In the genomic region with DNA sequence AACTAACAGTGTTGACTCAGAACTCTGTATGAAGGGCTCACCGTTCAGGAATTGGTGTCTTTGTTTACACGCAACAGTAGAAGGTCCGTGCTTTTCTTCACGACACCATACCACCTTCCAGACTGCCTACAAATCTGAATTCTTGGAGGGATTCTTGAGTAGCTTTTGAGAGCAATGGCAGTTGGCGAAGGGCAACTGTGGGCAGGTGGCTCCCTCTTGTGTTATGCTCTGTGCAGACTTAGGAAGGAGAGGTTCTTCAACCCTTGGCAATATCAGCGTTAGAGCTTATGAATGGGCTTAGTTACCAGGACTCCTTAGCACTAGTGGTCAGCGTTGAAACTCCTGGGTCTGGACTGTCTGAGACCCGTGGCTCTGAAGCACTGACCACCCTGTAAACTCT, we compare ENCODE assay signal across 12 mouse cellular contexts. TPM values are rescaled to one million over a fixed set of nuclear protein-coding genes. Genes with fewer than 3 reads are reported as not detected.
A peak's percentile ranks its signal among the peaks of the same experiment; 100 is the strongest.
DNase-seq lines count a peak whose midpoint lies in the region; ATAC-seq lines count a peak whose summit lies in the region.
"Had no signal": no experiment of that assay in that cellular context is flagged by ENCODE, and none has a peak within 500 bp of the region (broad histone marks: within the 10 kb centered on the region; RNA-seq: fewer than 3 reads in every experiment).

No protein-coding gene starts in this region.

- no peak for ATAC-seq in liver, embryonic 16.5 days (ENCODE audit: low read depth)

- peak overlapping the region; percentile 44; the same call in 1 of the 2 replicates for H3K27ac ChIP-seq in liver, embryonic 16.5 days (ENCODE audit: low read length)
- H3K27ac ChIP-seq in limb, embryonic 10.5 days: no peak overlapping the region
- H3K27ac ChIP-seq: heart, embryonic 13.5 days; neural tube, embryonic 12.5 days had no signal

- H3K9me3 ChIP-seq in liver, embryonic 16.5 days (replicated peaks; ENCODE audit: control insufficient read depth, low read length): no peaks in the 10 kb centered on the region
- no peaks in the 10 kb centered on the region for H3K9me3 ChIP-seq in limb, embryonic 10.5 days (replicated peaks)
- H3K9me3 ChIP-seq: heart, embryonic 13.5 days; neural tube, embryonic 12.5 days had no signal

- 68% methylated on average over 8 of the region's 8 CpGs for WGBS in liver, embryonic 16.5 days (ENCODE audit: insufficient replicate concordance)
- WGBS in limb, embryonic 10.5 days: 92% methylated on average over 8 of the region's 8 CpGs

- peak; percentile 18 for DNase-seq in kidney, adult 18-20 months
- DNase-seq in kidney, adult 11 months: no peak
- DNase-seq in A20 (ENCODE audit: low read depth, low spot score) (peak; percentile 45), MN1 (ENCODE audit: low spot score) (peak; percentile 60)
- no peak for DNase-seq in limb, embryonic 10.5 days (ENCODE audit: low spot score)
- no peak for DNase-seq in retina, postnatal 1 day
- DNase-seq in neural tube, embryonic 10.5 days (ENCODE audit: extremely low spot score, low spot score): no peak
- DNase-seq: cerebellum, adult 11 months had no signal

- no peak overlapping the region for H3K4me3 ChIP-seq in liver, embryonic 16.5 days (ENCODE audit: low read depth, low read length)
- H3K4me3 ChIP-seq in limb, embryonic 10.5 days: no peak overlapping the region
- H3K4me3 ChIP-seq: erythroblast, embryonic 14.5 days; heart, embryonic 13.5 days; neural tube, embryonic 12.5 days had no signal

- peaks cover 41% of the 10 kb centered on the region for H3K4me1 ChIP-seq in liver, embryonic 16.5 days (ENCODE audit: control insufficient read depth, low read depth, low read length)
- no peaks in the 10 kb centered on the region for H3K4me1 ChIP-seq in limb, embryonic 10.5 days
- H3K4me1 ChIP-seq: neural tube, embryonic 12.5 days had no signal

- peaks cover 13% of the 10 kb centered on the region for H3K36me3 ChIP-seq in liver, embryonic 16.5 days (ENCODE audit: control insufficient read depth, insufficient read depth)
- peaks cover 44% of the 10 kb centered on the region for H3K36me3 ChIP-seq in limb, embryonic 10.5 days

- peak overlapping the region; percentile 7; the same call in 1 of the 2 replicates for H3K9ac ChIP-seq in liver, embryonic 16.5 days (ENCODE audit: low read depth, low read length)
- H3K9ac ChIP-seq: heart, embryonic 13.5 days; neural tube, embryonic 12.5 days had no signal

- no peaks in the 10 kb centered on the region for H3K27me3 ChIP-seq in liver, embryonic 16.5 days (ENCODE audit: control insufficient read depth, insufficient read depth, low read depth, low read length)
- no peaks in the 10 kb centered on the region for H3K27me3 ChIP-seq in limb, embryonic 10.5 days (ENCODE audit: low read depth, poor library complexity, severe bottlenecking)
- H3K27me3 ChIP-seq: heart, embryonic 13.5 days; neural tube, embryonic 12.5 days had no signal

- H3K4me2 ChIP-seq in liver, embryonic 16.5 days (ENCODE audit: low read depth, low read length): no peak overlapping the region
- H3K4me2 ChIP-seq: heart, embryonic 13.5 days; neural tube, embryonic 12.5 days had no signal

RNA-seq across cellular contexts. Expression of a gene that starts 9.7 kb away (rescaled TPM):
- 130 and 131 TPM in 2 replicates for polyA plus RNA-seq in liver, embryonic 16.5 days (2015; fragmentation: Nextera tagmentation; extraction: Ambion mirVana)
- 19.3 and 20.3 TPM in 2 replicates for polyA plus RNA-seq in limb, embryonic 10.5 days (2016; fragmentation: Nextera tagmentation; extraction: Ambion mirVana)

RNA-seq across cellular contexts. Expression of a gene that starts 28.6 kb away (rescaled TPM):
- 18.8 and 19.6 TPM in 2 replicates for polyA plus RNA-seq in liver, embryonic 16.5 days (2015; fragmentation: Nextera tagmentation; extraction: Ambion mirVana)
- 49.7 and 52.8 TPM in 2 replicates for polyA plus RNA-seq in limb, embryonic 10.5 days (2016; fragmentation: Nextera tagmentation; extraction: Ambion mirVana)

RNA-seq across cellular contexts. Expression of a gene that starts 28.7 kb away (rescaled TPM):
- polyA plus RNA-seq in liver, embryonic 16.5 days (2015; fragmentation: Nextera tagmentation; extraction: Ambion mirVana): 2.3 and 2.4 TPM in 2 replicates
- polyA plus RNA-seq in limb, embryonic 10.5 days (2016; fragmentation: Nextera tagmentation; extraction: Ambion mirVana): 8.4 and 8.9 TPM in 2 replicates

RNA-seq across cellular contexts. Expression of a gene that starts 43.5 kb away (rescaled TPM):
- polyA plus RNA-seq in liver, embryonic 16.5 days (2015; fragmentation: Nextera tagmentation; extraction: Ambion mirVana): 18.1 and 18.7 TPM in 2 replicates
- polyA plus RNA-seq in limb, embryonic 10.5 days (2016; fragmentation: Nextera tagmentation; extraction: Ambion mirVana): 60.4 and 61.9 TPM in 2 replicates

Comparison
In these comparisons a context has a peak if more than half of its experiments do, and no peak if none do; other contexts are left out.
1. DNase-seq: peak in kidney, adult 18-20 months (single experiment), A20 (single experiment) and MN1 (single experiment); none in kidney, adult 11 months (single experiment), limb, embryonic 10.5 days (single experiment), retina, postnatal 1 day (single experiment) and neural tube, embryonic 10.5 days (single experiment).